Mouse (Mus musculus): ENCODE measurements around the gene Scaf4.

Scaf4 gene

DNA sequence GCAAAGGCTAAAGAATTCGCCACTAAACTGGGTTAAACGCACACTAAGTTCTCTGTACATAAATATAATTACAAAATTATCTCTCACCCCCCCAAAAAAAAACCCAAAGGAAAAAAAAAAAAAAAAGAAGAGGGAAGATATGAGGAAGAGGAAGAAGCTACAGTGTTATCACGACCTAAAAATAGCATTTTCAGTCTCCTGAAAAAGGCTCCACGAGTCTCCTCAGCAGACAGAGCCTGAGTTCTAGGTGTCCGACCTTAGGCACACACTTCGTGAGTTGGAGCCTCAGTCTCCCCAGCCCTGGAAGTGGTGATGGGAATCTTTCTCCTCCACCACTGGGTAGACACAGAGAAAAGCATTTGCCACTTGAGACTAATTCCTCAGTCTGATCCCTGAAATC is 85.7 kb downstream of the Scaf4 start:
- DNase-seq: no peak

DNA sequence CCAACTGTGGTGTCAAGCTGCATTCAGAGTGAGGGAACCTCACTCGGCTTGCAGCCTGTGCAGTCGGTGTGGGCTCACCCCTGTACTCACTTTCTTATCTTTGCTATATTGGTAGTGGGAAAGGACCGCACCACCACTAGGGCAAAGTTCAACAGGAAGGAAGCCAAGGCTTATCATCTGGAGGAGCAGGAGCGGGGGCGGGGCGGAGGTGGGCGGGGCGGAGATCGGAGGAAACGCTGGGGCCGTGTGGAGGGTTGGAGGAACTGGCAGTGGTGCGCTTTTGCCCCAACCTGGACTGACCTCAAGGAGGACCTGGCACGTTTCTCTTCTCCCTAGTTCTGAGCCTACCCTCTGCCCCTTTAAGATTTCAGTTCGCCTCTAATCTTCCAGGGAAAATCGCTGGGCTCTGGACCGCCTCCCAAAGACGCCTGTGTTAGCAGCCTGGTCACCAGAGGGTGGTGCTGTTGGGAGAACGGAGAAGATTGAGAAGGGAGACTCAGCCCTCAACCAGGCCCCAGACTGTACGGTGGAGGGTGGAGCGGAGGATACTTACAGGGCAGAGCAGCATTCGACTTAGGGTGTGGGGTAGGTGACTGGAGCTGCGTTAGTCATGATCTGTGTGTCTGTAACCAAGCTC is 86.8 kb downstream of the Scaf4 start:
- DNase-seq: peak; percentile 40 to 64

DNA sequence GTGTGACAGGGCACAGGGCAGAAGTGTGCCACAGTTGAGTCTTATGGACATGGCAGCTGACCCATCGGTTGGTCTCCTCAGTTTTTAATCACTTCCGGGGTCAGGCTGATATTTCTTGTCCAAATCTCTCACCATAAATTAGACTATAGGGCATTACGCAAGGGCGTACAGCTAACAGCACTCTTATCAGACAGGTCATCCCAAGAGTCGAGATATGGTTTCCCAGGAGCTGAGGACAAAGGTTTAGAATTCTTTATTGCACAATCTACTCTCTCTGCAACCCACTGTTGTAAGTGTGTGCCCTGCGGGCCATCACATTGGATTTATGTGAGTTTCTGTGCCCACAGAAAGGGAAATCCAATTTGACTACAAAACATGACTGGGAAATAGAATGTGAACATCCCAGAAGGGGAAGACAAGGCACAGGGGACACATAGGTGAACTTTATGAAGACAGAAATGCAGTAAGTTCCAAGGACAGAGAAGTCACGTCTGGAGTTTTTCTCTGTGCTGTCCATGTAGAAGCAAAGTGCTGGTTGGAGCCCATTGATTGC is 87.5 kb downstream of the Scaf4 start:
- DNase-seq: no peak

DNA sequence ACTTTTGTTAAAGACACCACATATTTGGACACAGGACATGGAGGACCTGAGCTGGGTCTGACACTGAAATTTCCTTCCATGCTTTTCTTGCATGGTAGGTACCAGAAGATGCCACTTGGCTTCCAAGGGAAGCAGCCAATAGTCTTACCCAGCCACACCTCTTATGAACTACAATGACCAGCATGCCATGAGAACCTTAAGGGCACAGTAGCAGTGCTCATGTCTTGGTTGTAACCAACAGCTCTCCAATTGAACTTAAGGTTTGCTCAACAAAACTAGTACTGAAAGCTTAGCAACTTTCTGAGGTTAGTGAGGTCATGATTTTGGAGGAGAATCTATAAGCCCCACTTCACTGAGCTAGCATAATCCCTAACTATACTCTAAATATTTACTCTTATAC is 90.6 kb downstream of the Scaf4 start:
- DNase-seq: no peak

DNA sequence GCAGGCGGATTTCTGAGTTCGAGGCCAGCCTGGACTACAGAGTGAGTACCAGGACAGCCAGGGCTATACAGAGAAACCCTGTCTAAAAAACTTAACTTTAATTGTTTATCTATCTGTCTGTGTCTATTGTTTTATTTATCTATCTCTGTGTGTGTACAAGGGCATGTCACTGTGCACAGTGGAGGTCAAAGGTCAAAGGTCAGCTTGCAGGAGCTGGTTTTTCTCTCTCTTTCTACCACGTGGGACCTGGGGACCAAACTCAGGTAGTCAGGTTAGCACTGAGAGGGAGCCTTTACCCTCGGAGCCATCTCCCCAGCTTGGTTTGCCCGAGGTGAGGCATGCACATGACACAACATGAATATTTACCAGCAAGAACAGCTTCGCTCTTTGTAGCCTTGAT is 93.0 kb downstream of the Scaf4 start:
- no peak for DNase-seq

DNA sequence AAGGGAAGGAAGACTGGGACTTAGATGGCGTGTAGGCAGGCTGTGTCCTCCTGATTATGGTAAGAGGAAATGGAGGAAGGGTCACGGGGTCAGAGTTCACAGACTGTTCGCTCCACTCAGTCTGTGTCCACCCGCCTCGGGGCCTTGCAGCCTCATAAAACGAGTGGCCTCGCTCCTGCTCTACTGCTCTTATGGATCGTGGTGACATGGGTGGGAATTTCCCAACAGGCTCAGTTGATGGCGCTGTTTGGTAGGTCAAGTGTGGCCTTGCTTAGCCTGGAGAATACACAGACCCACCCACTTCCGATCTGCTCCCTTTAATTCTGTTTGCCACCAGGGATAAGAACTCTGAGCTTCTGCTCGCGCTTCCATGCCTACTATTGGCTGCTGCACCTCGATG is 96.8 kb downstream of the Scaf4 start:
- no peak for DNase-seq

DNA sequence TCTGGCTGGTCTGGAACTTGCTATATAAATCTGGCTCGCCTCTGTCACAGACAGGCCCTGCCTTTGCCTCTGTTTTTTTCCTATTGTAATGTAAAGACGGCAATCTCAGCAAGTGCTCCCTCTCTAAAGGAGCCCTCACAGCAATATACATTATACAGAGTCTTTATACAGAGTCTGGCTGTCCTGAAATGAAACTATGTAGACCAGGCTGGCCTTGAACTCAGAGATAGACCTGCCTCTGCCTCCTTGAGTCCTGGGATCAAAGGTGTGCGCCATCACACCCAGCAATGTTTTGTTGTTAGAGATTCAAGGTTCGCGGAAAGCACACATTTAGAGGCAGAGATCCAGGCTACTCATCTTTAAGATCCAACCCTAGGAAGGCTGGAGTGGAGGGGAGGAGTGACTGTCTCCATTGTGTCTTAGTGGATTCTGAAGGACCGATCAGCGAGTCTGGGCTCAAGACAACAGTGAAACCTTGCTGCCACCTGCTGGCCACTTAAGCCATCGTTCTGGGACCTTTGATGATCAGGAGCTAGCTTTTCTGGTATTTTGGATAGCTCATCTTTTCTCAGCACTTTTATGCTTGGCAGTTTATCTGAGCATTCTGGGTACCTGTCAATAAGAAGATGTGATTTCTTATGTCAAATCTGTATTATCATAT is 98.2 kb downstream of the Scaf4 start:
- DNase-seq: peak; percentile 47 to 76

DNA sequence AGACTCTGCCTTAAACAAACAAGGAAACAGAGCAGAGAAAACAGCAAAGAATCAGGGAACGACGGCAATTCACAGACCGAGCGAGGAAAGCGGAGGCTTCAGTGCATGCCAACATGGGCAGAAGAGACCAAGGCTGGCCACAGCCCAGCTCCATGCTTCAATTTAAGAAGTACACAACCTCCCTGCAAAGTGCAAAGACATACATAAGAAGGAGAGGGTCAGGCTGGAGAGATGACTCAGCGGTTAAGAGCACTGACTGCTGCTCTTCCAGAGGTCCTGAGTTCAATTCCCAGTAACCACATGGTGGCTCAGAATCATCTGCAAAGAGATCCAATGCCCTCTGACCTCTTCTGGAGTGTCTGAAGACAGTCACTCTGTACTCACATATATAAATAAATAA is 100.2 kb downstream of the Scaf4 start:
- no peak for DNase-seq

DNA sequence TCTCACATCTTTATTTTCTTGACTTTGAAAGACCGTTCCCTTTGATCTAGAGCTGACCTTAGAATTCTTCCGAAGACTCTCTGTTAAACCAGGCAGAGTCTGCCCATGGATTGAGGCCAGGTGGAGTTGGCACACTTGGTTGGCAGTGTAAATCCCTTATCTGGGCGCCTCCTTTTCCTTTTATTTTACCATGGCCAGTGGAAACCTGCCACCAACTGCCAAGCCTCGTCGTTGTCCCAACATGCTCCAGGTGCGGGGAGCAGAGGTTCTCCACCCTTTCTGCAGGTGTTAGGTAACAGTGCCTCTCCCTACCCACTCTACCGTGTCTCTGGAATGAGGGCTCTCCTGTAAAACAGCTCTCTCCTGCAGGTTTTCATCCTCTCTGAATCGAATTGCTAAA is 102.6 kb downstream of the Scaf4 start:
- DNase-seq: no peak

DNA sequence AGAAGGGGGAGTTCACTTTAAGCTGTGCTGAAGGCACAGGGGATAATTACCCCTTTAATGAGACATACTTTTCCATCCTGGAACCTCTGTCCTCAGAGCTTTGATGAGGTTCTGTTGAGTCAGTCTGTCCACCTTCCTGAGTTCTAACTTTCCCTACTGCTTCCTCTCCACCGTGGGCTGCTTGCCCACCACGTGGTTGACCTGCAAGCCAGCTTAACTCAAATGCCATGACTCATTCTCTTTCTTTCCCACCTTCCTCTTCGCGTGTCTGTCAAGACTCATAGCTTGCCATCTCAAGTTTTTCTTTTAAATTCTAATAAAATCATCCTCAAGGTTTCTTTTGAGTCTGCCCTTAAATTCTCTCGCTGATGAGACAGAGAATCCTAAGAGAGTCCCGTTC is 103.3 kb downstream of the Scaf4 start:
- DNase-seq: no peak

DNA sequence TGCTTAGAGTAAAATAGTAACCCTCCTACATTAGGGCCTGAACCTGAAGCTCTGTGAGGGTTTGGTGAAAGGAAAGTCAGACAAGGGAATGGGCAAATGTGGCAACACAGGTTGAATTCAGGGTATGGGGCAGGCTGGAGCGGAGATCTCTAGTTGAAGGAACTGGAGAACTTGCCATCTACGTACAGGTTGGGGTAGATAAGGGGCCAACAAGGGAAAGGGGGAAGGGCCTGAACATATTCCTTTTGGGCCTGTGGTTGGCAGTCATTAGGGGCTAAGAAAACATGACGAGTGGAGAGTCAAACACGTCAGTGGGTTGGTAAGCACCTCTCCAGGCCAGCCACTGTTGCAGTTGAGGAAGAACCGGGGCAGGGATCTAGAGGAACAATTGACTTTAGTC is 104.4 kb downstream of the Scaf4 start:
- no peak for DNase-seq

DNA sequence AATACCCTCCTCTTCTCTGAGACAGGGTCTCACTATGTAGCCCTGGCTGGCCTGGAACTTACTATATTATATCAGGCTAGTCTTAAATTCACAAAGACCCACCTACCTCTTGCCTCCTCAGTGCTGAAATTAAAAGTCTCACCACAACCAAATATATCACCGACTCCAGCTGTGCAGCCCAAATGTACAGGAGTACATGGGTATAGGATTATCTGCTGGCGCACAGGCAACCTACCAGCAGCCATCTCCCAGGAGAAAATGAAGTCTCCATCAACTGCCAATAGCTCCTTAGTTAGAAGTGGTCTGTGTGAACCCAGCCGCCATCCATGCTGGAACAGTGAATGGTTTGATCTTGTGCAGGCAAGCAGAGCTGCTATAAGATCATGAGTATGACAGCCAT is 105.9 kb downstream of the Scaf4 start:
- DNase-seq: no peak

DNA sequence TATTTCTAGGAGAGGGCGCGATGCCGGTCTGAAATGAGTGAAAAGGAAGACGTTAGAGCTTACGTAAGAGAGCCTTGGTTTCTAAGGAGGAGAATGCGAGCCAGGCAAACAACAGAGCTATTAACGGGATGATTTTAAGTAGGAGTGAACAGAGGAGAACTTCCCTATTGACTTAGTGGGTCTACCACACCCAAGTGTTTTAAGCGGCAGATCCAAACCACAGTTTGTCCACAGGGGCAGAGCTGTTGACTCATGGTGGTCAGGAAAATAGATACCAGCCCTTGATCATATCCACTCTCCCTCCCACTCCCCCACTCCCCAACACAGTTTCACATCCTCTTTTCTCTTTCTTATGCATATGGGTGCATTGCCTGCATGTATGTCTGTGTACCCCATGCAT is 106.9 kb downstream of the Scaf4 start:
- peak in 1 of 2 experiments; percentile 23 for DNase-seq

DNA sequence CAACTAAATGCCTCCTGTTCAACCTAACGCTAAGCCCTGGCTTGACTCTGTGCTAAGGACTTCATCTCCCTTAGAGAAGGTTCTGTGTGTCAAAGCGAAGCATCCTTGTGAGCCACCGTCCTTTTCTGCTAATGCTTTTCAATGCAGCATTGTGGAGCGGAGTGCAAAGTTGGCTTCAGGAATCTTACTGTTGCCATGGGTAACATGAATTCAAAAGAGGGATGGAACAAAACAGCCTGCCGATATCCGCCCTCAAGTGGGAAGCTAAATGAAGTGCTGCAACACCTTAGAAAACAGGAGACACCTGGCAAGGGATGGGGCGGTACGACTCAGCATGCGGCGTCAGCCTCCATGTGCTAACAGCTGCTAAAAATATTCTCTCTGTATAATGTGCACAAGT is 107.8 kb downstream of the Scaf4 start:
- DNase-seq: no peak

Data from spleen, adult 18-20 months (tissue).